Mouse (Mus musculus): ENCODE data around the gene Fmc1. TPM values are rescaled to one million over a fixed set of nuclear protein-coding genes. Genes with fewer than 3 reads are reported as not detected.

The Fmc1 gene
- 65.6 TPM for polyA plus RNA-seq (2017; shearing (Covaris generic))

DNA sequence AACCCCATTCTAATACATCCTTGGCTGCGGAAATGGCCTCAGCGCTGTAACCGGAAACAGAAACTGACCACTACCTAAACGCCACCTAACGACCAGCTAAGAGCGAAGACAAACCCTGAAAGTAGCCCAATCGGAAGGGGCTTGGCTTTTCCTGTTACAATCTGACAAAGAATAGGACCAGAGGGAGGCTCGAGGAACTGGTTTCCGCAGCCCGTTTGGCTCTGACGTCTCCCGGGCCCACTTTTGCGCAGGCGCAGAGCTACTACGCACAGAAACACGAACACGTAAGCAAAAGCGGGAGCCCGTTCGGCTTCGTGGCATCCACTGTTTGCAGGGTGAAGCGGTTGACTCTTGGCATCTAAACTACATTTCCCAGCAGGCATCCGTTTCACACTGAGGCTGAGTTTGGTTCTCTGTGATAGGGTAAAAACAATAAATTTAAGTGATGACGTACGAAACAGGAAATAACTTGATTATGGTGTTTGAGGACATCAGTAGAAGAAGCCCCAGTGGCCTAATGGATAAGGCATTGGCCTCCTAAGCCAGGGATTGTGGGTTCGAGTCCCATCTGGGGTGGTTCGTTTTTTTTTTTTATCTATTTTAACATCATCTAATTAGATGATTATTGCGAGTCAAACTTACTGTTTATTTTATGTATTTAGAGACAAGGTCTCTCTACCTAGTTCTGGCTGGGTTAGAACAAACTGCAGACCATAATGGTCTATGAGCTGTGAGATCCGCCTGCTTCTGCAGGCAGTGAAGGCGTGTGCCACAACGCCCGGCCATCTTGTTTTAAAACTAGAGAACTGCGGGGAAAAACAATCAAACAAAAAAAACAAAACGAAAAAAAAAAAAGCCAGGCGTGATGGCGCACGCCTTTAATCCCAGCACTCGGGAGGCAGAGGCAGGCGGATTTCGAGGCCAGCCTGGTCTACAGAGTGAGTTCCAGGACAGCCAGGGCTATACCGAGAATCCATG, at the start of gene Fmc1:
Fmc1 (plus strand) TSS at position 75 of the 978 bp plus-strand sequence.

DNA sequence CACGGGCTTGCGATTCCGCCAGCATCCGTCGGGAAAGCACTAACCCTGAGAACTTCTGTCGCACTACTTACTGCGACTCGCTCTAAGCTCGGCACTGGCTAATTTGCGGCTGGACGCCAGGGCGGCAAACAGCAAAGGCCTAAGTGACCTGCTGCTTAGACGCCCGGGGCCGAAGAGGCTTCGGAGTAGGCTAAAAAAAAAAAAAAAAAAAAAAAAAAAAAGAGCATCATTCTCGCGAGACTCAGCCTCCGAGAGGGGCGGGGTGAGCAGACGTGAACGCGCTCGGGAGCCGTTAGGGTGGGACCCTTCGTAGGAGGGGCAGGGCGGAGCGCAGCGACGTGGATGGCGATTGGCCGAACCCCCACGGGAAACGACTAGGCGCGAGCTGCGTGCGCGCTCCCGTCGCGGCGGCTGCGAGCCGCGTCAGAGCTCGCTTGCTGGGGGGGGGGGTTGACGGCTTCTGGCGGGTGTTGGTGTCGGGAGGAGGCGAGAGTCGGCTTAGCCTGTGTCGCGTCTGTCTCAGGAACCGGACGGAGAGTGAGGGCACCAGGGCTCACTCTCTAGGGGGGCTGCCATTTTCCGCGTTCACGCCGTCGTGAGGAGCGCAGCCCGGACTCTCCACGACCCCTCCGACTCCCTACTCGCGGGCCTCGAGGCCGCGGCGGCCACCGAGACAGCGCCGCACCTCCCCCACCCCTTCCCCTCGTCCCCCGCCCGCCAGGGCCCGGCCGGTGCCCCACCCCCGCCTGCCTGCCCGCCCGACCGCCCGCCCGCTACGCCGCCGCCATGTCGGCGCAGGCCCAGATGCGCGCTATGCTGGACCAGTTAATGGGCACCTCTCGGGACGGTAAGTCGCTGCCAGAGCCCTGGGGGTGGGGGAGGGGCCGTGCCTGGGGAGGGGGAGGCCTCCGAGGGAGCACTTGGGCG, 18.0 kb downstream of the Fmc1 start, which contains the start of gene Luc7l2:
Luc7l2 (plus strand) TSS at position 273 of the 927 bp plus-strand sequence.

Other genes starting within 250 kb of the Fmc1 start
- gene Zc3hav1l, start 234.2 kb upstream of the Fmc1 start, polyA plus RNA-seq (2017; shearing (Covaris generic)) = 0.42 TPM
- gene Zc3hav1, start 178.9 kb upstream of the Fmc1 start, polyA plus RNA-seq (2017; shearing (Covaris generic)) = 94.5 TPM
- gene Ttc26, start 152.0 kb upstream of the Fmc1 start, polyA plus RNA-seq (2017; shearing (Covaris generic)) = 0.42 TPM
- 12.2 TPM for gene Ubn2, start 99.6 kb upstream of the Fmc1 start, polyA plus RNA-seq (2017; shearing (Covaris generic))
- gene Luc7l2, start 17.8 kb downstream of the Fmc1 start, polyA plus RNA-seq (2017; shearing (Covaris generic)) = 38.3 TPM
- 0.10 TPM for gene Klrg2, start 103.7 kb downstream of the Fmc1 start, polyA plus RNA-seq (2017; shearing (Covaris generic))
- not detected for gene Clec2l, start 129.6 kb downstream of the Fmc1 start, polyA plus RNA-seq (2017; shearing (Covaris generic))